Mouse (Mus musculus) ES-E14 (cell line): ENCODE data around the gene Tbccd1. TPM values are rescaled to one million over a fixed set of nuclear protein-coding genes. Genes with fewer than 3 reads are reported as not detected.

Source experiments
- DNase-seq: peaks from one replicate; pipeline ENCODE4 v3.0.0-alpha.2; 2013; ENCODE audit warnings: low read depth, low spot score
- H3K27ac ChIP-seq: 2 replicates; pipeline ENCODE4 v1.5.1; 2012; ENCODE audit warnings: low read depth, mild to moderate bottlenecking, low read length, moderate library complexity, mixed read lengths; ENCODE audit not compliant: poor library complexity, insufficient read depth, severe bottlenecking
- H3K36me3 ChIP-seq: 2 replicates; pipeline ENCODE4 v1.6.1; 2012; ENCODE audit warnings: mild to moderate bottlenecking, low read length, moderate library complexity, mixed read lengths; ENCODE audit not compliant: control insufficient read depth, poor library complexity, insufficient read depth, severe bottlenecking
- H3K4me1 ChIP-seq, 2 experiments: fragments of 150-350 bp in 1 of 2; sonication (generic) in 1 of 2; 2 replicates each; pipeline ENCODE4 v1.6.1; 2012; ENCODE audit warnings: low read length in 2 of 2, mild to moderate bottlenecking in 1 of 2, mixed read lengths in 1 of 2; ENCODE audit not compliant: control insufficient read depth in 2 of 2, insufficient read depth in 2 of 2, poor library complexity in 1 of 2
- H3K4me3 ChIP-seq, 2 experiments: fragments of 150-350 bp in 1 of 2; sonication (generic) in 1 of 2; 2 replicates each; pipeline ENCODE4 v1.5.1; 2012; ENCODE audit warnings: low read length in 2 of 2, low read depth in 1 of 2, mild to moderate bottlenecking in 1 of 2, mixed read lengths in 1 of 2; ENCODE audit not compliant: insufficient read depth in 1 of 2, poor library complexity in 1 of 2, severe bottlenecking in 1 of 2
- H3K9ac ChIP-seq: 2 replicates; pipeline ENCODE4 v1.6.1; 2012; ENCODE audit warnings: low read depth, mild to moderate bottlenecking, low read length, mixed read lengths; ENCODE audit not compliant: poor library complexity, insufficient read depth, severe bottlenecking
- H3K9me3 ChIP-seq: fragments of 150-350 bp; sonication (generic); 2 replicates; pipeline ENCODE4 v1.6.1; 2012; ENCODE audit warnings: low read depth, mild to moderate bottlenecking, low read length; ENCODE audit not compliant: control insufficient read depth, insufficient read depth
- CHD2 ChIP-seq: IDR thresholded peaks from 2 replicates; pipeline ENCODE4 v1.6.1; 2014; ENCODE audit warnings: mild to moderate bottlenecking, low read depth, low read length, inconsistent platforms
- HCFC1 ChIP-seq: IDR thresholded peaks from 2 replicates; pipeline ENCODE4 v1.6.1; 2012; ENCODE audit warnings: low read length, inconsistent platforms, borderline replicate concordance; ENCODE audit not compliant: insufficient read depth
- MAFK ChIP-seq: IDR thresholded peaks from 2 replicates; pipeline ENCODE4 v1.6.1; 2014; ENCODE audit warnings: mild to moderate bottlenecking, low read depth, low read length, inconsistent platforms; ENCODE audit not compliant: insufficient read depth
- ZC3H11A ChIP-seq: IDR thresholded peaks from 2 replicates; pipeline ENCODE4 v1.6.1; 2012; ENCODE audit warnings: low read depth, mild to moderate bottlenecking, inconsistent platforms, low read length, borderline replicate concordance
- ZNF384 ChIP-seq: IDR thresholded peaks from 2 replicates; pipeline ENCODE4 v1.6.1; 2012; ENCODE audit warnings: low read depth, low read length, inconsistent platforms
- in situ Hi-C, 2 experiments: fragments of 600-800 bp; cut with MboI; formaldehyde crosslinking; loops; one replicate each; pipeline ENCODE4 v1.15.1; 2025; ENCODE audit warnings: low sequenced_read_pairs in 2 of 2, inconsistent platforms in 1 of 2; ENCODE audit not compliant: unreplicated experiment in 2 of 2
- total RNA-seq: library from RNA; depleted of rRNA; stranded (reverse); fragments of 300-350 nt; gene quantifications from 2 replicates; pipeline ENCODE4 v1.2.3, GENCODE M21; 2012; rRNA removed

Gene Tbccd1
- total RNA-seq, 1 experiment, result 17.5 TPM

- in situ Hi-C loops, result no loop called here
- no peak for DNase-seq
Observed at GRCm38 (mm10) chr16:22775471-22775985, 81.9 kb downstream of the Tbccd1 start.

DNA sequence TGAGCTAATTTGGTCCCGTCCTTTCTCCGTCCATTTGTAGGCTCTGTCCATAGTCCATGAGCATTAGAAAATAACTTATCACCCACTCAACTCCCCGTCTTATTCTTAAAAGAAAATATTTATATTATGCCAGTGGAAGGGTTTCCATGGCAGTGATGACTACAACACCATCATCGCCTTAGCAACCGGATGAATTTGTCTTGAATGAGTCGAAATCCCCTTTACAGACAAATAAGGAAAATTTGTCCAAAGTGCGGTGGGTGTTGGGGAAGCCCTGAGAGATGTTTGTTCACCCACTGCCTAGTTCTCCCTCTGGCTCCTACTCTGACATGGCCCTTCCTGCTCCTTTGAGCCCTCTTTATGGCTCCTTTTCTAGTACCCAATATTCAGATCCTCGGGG, 88.8 kb downstream of the Tbccd1 start:
- no peak for DNase-seq
- H3K9me3 ChIP-seq, result no peaks in the 10 kb centered on the region
- no peak overlapping the region for H3K27ac ChIP-seq
- H3K36me3 ChIP-seq, result no peaks in the 10 kb centered on the region
- H3K4me3 ChIP-seq, result no peak overlapping the region
- in situ Hi-C loops, result no loop called here
- H3K9ac ChIP-seq, result no peak overlapping the region
- peaks cover 0 to 2% of the 10 kb centered on the region in 2 experiments; a peak in 2 of 4 replicates for H3K4me1 ChIP-seq
- TF ChIP-seq HCFC1, result no peak
- TF ChIP-seq ZNF384, result no peak
- TF ChIP-seq ZC3H11A, result no peak
- no peak for TF ChIP-seq MAFK
- no peak for TF ChIP-seq CHD2

More at GRCm38 (mm10) chr16:22775471-22775985, 81.9 kb downstream of the Tbccd1 start:
- Histone ChIP-seq H3K27ac (no peak overlapping the region), H3K4me3 (no peak overlapping the region), H3K9me3 (no peaks in the 10 kb centered on the region), H3K36me3 (no peaks in the 10 kb centered on the region), H3K9ac (no peak overlapping the region), H3K4me1 (no peaks in the 10 kb centered on the region)
- TF ChIP-seq MAFK (no peak), ZNF384 (no peak), CHD2 (no peak), HCFC1 (no peak), ZC3H11A (no peak)

- no peak overlapping the region for H3K9ac ChIP-seq
- no peaks in the 10 kb centered on the region for H3K36me3 ChIP-seq
- 0 out of 2 replicates have a peak, but pooled peaks have one; percentile 4 for TF ChIP-seq ZC3H11A
- no peak for TF ChIP-seq HCFC1
- TF ChIP-seq MAFK, result peak; percentile 79; the same call in 1 of the 2 replicates
- no peak overlapping the region for H3K4me3 ChIP-seq
- H3K9me3 ChIP-seq, result no peaks in the 10 kb centered on the region
- H3K4me1 ChIP-seq, result peaks cover 0 to 2% of the 10 kb centered on the region in 2 experiments; a peak in 2 of 4 replicates
- in situ Hi-C loops, result no loop called here
- H3K27ac ChIP-seq, result no peak overlapping the region
- DNase-seq, result peak; percentile 56
Observed at GRCm38 (mm10) chr16:22767405-22767804, 90.1 kb downstream of the Tbccd1 start.

GRCm38 (mm10) chr16:22766738-22767211, 90.7 kb downstream of the Tbccd1 start:
- no peak overlapping the region for H3K9ac ChIP-seq
- TF ChIP-seq ZC3H11A, result no peak
- no peak for TF ChIP-seq ZNF384
- TF ChIP-seq HCFC1, result no peak
- no peak for TF ChIP-seq MAFK
- H3K4me3 ChIP-seq, result peak overlapping the region; percentile 1 to 30; a peak in 2 of 4 replicates
- no peak overlapping the region for H3K27ac ChIP-seq
- DNase-seq, result peak; percentile 24
- in situ Hi-C loops, result no loop called here
- H3K36me3 ChIP-seq, result no peaks in the 10 kb centered on the region
- H3K4me1 ChIP-seq, result peaks cover 0 to 2% of the 10 kb centered on the region in 2 experiments; a peak in 2 of 4 replicates
- H3K9me3 ChIP-seq, result no peaks in the 10 kb centered on the region

DNA sequence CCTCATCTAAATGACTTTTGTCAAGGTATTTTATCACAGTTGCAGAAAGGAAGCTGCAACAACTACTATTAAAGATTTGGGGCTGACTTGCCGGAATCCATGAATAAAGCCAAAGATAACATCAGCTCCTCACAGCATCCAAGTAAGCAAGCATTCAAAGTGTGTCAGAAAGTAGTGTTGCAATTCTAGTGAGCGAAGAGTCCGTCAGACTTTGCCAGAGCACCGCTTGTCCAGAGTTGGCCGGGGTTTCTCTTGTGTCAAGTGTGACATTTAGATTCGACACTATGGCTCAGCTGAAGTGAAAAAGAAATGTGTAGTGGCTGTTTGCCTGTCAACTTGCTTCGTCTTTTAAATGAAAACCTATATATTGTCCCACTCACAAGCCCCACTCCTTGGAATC, 91.9 kb downstream of the Tbccd1 start:
- Histone ChIP-seq H3K36me3 (no peaks in the 10 kb centered on the region), H3K4me3 (no peak overlapping the region), H3K9me3 (no peaks in the 10 kb centered on the region), H3K27ac (no peak overlapping the region), H3K4me1 (peaks cover 0 to 2% of the 10 kb centered on the region in 2 experiments; a peak in 2 of 4 replicates), H3K9ac (no peak overlapping the region)
- no peak for TF ChIP-seq MAFK
- TF ChIP-seq ZNF384, result no peak
- TF ChIP-seq CHD2, result no peak
- TF ChIP-seq HCFC1, result no peak
- no peak for TF ChIP-seq ZC3H11A
- in situ Hi-C loops, result no loop called here
- DNase-seq, result no peak

Other genes with a start within 250 kb of the Tbccd1 start
- 0.22 and 0.26 TPM in 2 replicates for gene Dgkg, start 200.4 kb downstream of the Tbccd1 start, total RNA-seq
- not detected in 2 replicates for gene Crygs, start 46.1 kb downstream of the Tbccd1 start, total RNA-seq
- 140 and 155 TPM in 2 replicates for gene Dnajb11, start 176 bp upstream of the Tbccd1 start, total RNA-seq
- 1.1 and 1.8 TPM in 2 replicates for gene Ahsg, start 33.6 kb upstream of the Tbccd1 start, total RNA-seq
- gene Fetub, start 60.7 kb upstream of the Tbccd1 start, total RNA-seq, result 3.7 and 4.7 TPM in 2 replicates
- gene Hrg, start 93.4 kb upstream of the Tbccd1 start, total RNA-seq, result not detected in 2 replicates
- 0.22 TPM in 1 of 2 replicates, not detected in the other for gene Kng2, start 171.8 kb upstream of the Tbccd1 start, total RNA-seq
- 0.32 and 0.49 TPM in 2 replicates for gene Kng1, start 200.2 kb upstream of the Tbccd1 start, total RNA-seq
- 983 and 1,290 TPM in 2 replicates for gene Eif4a2, start 249.8 kb upstream of the Tbccd1 start, total RNA-seq